Mouse (Mus musculus): Measurements from ENCODE around the gene Trub1. TPM values are rescaled to one million over a fixed set of nuclear protein-coding genes. Genes with fewer than 3 reads are reported as not detected.

Trub1 gene
- total RNA-seq, 2 experiments from 2014 or later, result 5.8 to 6.9 TPM

- DNase-seq, result no peak
Measured at GRCm38 (mm10) chr19:57441501-57441900, 11.2 kb upstream of the Trub1 start.

GRCm38 (mm10) chr19:57442936-57443657 is 9.6 kb upstream of the Trub1 start:
- no peak for DNase-seq

- no peak for DNase-seq
Measured at GRCm38 (mm10) chr19:57445049-57445448, 7.7 kb upstream of the Trub1 start.

- no peak for DNase-seq
Measured at GRCm38 (mm10) chr19:57450849-57451248, 1.9 kb upstream of the Trub1 start.

- no peak for DNase-seq
Measured at GRCm38 (mm10) chr19:57451762-57452161, 950 bp upstream of the Trub1 start.

GRCm38 (mm10) chr19:57453218-57453600 is 497 bp downstream of the Trub1 start:
- no peak for DNase-seq

GRCm38 (mm10) chr19:57455286-57455960 is 2.7 kb downstream of the Trub1 start:
- DNase-seq, result no peak

GRCm38 (mm10) chr19:57457075-57457474 is 4.4 kb downstream of the Trub1 start:
- DNase-seq, result no peak

GRCm38 (mm10) chr19:57463741-57464140 is 11.0 kb downstream of the Trub1 start:
- no peak for DNase-seq

- DNase-seq, result no peak
Measured at GRCm38 (mm10) chr19:57465742-57466141, 13.0 kb downstream of the Trub1 start.

GRCm38 (mm10) chr19:57471033-57471432 is 18.3 kb downstream of the Trub1 start:
- DNase-seq, result peak; percentile 49

GRCm38 (mm10) chr19:57472169-57472568 is 19.5 kb downstream of the Trub1 start:
- DNase-seq, result no peak

- no peak for DNase-seq
Measured at GRCm38 (mm10) chr19:57473301-57473700, 20.6 kb downstream of the Trub1 start.

- DNase-seq, result no peak
Measured at GRCm38 (mm10) chr19:57475298-57475697, 22.6 kb downstream of the Trub1 start.

GRCm38 (mm10) chr19:57477310-57477709 is 24.6 kb downstream of the Trub1 start:
- no peak for DNase-seq

- DNase-seq, result no peak
Measured at GRCm38 (mm10) chr19:57478056-57478455, 25.3 kb downstream of the Trub1 start.

GRCm38 (mm10) chr19:57479886-57480655 is 27.4 kb downstream of the Trub1 start:
- no peak for DNase-seq

GRCm38 (mm10) chr19:57481743-57482259 is 29.1 kb downstream of the Trub1 start:
- no peak for DNase-seq

GRCm38 (mm10) chr19:57482815-57483214 is 30.1 kb downstream of the Trub1 start:
- peak; percentile 25 for DNase-seq

GRCm38 (mm10) chr19:57487051-57487658 is 34.4 kb downstream of the Trub1 start:
- no peak for DNase-seq

GRCm38 (mm10) chr19:57489527-57489926 is 36.8 kb downstream of the Trub1 start:
- DNase-seq, result no peak

- no peak for DNase-seq
Measured at GRCm38 (mm10) chr19:57491030-57491429, 38.3 kb downstream of the Trub1 start.

Data from gastrocnemius, postnatal 25 days (tissue).